Mouse (Mus musculus): ENCODE results near the gene Kalrn. TPM values are rescaled to one million over a fixed set of nuclear protein-coding genes. Genes with fewer than 3 reads are reported as not detected.

Kalrn gene
- polyA plus RNA-seq, 1 experiment, result 3.3 TPM

DNA sequence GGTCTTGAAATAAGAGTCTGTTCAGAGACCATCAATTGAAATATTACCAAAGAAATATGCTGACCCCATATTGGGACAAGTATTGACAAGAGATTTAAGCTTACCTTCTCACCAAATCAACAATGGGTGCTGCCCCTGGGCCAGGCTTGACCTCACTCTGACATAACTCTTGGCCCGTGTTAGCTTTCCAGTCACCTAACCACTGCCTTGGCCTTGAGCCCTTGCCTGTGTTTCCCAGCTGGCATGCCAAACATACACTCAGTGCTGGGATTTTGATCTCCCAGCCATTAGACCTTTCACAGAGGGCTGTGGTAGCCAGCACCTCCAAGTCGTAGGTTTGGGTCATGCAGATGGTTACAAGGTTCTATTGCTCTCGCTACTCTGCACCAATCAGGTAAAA is 308.7 kb downstream of the Kalrn start:
- TF ChIP-seq GATA1 (IDR thresholded peaks at IDR 0.05; ENCODE audit: low read length), result no peak

DNA sequence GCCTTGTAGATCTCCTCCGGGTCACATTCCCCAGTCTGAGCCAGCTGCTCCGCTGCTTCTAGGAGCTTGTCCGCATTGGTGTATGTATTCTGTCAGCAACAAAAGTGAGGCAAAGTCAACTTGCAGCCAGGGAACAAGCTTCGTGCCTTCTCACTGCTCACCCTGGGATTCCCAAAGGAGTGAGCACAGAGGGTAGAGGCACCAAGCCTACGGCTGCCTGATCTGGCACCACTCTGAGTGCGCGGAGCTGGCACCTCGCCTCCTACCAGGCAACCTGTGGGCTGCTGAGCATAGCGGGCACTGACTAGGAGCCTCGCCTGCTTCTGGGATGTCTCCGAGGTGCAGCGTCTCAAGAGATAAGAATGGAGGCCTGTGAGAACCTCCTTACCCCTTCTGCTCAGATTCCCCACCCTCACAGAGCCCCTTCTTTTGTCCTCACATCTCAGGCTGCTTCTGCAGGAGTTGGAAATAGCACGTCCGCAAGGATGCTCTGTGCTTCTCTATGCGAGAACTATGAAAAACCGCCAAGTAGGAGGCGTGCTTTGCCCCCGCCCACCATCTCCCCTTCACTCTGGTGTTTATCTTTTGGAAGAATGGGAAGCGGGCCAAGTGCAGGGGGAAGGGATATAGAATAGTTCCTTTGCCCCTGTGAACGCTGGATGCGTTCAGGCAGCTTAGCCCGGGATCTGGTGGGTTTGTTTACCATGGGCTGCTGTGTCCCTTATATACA is 310.4 kb downstream of the Kalrn start:
- no peak for TF ChIP-seq GATA1 (IDR thresholded peaks at IDR 0.05; ENCODE audit: low read length)

DNA sequence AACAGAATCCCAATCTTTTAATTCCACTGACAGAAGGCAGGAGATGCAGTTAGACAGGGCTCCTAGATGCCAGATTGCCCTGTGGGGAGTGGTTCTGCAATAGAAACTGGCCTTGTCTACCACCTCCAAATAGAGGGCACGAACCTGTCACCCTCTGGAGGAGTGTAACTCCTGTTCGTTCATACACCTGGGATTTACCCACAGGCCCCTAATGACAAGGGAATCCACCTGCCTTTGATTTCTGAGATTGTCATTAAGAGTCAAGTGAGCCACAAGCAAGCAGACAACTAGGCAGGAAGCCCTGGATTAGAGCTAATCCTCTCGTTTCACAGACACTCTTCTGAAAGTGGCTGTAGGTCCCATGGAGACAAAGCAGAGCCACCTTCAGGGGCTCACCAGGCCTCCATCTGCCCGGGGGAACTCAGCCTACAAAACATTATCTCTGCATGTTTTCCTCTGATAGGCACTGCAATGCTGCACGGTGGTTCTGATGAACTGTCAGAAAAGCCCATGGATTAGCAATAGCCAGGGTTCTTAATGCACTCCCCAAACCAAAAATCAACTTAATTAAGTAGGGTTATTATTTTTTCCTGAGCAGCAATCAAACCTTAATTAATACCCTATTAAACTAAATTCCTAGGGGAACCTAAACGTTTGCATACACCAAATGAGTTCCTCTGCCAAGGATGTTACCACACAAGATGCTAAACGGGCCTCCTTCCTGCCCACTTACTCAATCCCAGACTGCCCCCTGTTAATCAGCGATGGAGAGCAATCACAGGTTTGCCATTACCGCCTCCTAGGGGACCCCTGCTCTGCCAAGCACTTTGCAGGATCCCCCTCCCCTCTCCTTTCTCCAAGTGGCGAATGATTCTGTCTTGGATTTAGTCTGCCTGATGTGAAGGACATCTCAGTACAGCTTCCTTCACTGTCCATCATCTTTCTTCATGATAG is 312.1 kb downstream of the Kalrn start:
- TF ChIP-seq GATA1 (IDR thresholded peaks at IDR 0.05; ENCODE audit: low read length), result no peak

DNA sequence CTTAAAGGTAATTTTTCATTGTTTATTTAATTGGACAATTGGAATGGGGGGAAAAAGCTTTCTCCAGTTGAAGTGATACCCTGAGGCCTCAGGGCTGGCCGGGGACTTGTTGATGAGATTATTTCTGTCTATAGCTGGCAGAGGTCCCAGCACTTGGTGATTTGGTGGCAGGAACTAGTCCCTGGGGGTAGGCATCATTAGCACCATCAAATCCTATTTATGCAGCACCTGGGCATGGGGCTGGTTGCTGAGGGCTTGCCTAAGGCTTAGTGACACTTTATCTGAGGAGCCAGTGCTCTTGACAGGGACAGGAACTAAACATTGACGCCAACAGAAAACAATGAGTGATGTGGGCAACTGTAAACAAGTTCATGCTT is 318.7 kb downstream of the Kalrn start:
- no peak for TF ChIP-seq GATA1 (IDR thresholded peaks at IDR 0.05; ENCODE audit: low read length)

DNA sequence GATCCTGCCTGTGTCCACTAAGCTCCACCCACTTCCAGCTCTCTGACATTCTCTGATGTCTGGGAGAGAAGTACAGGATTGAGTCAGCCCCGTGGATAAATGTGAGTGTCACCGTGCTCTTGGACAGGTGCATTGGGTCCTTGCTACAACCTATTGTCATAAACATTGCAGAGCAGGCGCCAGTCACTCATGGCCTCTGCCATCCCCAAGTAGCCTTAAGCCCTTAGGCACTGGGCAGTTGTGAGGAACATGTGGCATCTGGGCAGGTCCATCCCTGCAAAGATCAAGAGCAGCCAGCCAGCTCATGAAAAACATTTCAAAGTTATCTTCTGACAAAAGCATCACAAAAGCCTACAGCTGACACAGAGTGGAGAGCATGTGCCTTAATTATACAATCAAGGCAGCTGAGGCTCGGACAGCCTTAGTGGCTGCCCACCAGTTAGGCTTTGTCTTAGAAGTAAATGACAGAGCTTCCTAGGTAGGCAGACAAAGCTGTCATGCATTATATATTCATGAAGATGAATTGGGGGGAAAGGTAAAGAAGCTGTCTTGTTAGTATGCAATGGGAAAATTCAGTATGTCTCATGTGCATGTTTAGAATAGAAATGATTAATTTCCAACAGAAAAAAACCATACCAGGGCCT is 319.2 kb downstream of the Kalrn start:
- TF ChIP-seq GATA1 (IDR thresholded peaks at IDR 0.05; ENCODE audit: low read length), result no peak

DNA sequence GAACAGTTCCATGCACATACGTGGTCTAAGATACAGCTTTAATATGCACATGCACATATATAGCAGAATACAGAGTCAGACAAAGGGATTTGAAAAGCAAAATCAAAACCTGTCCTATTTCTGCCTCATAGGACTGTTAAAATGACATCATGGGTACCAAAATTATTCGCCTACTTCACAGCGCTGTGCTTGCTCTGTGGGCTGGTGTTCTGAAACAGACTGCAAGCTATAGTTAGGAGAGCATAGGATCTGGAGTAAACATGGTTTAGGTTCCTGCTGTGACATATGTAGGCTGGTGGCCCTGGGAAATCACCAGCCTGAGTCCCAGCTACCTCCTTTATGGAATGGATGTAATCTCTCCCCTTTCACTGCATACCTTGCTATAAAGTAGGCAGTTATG is 320.7 kb downstream of the Kalrn start:
- TF ChIP-seq GATA1 (IDR thresholded peaks at IDR 0.05; ENCODE audit: low read length), result no peak

DNA sequence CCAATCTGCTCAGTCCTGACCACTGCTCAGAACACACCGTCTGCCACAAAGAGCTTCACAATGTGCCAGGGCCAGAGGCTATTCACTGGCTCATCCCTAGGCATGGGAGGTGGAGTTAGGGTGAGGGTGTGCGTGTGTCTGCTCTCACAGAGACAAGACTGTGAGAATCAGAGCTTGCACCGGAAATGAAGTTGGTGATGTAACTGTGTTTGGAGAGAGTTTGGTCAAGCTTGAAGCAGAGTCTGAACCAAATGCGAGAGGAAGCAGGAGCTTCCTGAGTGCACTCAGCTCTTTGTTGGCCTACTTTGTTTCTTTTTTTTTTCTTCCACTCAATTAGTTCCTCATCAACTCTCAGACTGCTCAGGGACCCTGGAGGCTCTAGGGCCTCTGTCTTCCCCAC is 325.1 kb downstream of the Kalrn start:
- no peak for TF ChIP-seq GATA1 (IDR thresholded peaks at IDR 0.05; ENCODE audit: low read length)

DNA sequence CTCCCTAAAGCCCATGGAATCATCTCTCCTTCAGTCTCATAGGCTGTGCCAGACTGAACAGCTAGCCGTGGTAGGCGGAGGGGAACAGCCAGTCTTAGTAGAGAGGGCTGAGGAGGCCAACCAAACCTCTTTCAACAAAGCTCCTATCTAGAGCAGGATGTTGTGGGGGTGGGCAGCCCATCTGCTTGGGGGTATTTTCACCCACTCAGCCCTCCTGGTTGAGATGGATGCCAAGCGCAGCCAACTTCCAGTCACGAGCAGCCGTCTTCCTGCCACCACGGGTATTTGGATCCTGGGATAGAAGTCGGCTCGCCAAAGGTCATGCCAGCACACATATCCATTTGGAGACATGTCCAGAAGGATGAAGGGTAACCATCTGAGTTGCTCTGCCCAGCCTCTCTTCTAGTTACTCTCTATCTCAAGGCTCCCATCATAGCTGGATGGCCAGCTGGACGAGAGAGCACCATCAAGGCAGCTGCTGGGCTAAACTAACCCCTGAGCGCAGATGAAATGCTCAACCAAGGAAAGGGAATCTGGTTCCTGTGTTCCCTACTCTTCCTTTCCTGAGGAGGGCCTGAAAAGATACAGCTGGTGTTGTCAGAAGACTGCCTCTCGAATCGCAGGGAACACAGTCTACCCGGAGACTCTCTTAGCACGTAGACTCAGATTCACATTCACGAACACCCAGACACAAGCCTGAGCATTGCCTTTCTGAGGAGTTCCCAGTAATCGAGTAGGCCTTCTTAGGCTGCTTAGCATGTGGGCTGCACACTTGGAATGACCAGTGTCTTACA is 331.2 kb downstream of the Kalrn start:
- TF ChIP-seq GATA1 (IDR thresholded peaks at IDR 0.05; ENCODE audit: low read length), result no peak

DNA sequence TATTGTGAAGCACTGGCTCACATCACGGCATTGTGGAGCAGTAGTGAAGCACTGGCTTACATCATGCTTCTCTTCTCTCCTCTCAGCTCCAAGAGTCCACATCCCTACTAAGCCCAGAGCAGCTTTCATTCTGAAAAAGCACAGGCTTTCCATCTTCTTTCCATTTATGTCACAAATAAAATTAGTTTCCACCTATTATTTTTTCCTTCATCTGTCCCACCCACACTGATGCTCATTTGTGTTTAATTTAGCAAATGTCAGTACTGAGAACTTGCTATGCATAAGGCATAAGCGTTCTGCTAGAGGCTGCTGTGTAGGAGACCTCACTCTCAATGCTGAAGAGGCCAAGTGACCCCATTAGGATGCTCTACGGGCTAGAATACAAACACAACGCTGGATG is 333.7 kb downstream of the Kalrn start:
- TF ChIP-seq GATA1 (IDR thresholded peaks at IDR 0.05; ENCODE audit: low read length), result no peak

DNA sequence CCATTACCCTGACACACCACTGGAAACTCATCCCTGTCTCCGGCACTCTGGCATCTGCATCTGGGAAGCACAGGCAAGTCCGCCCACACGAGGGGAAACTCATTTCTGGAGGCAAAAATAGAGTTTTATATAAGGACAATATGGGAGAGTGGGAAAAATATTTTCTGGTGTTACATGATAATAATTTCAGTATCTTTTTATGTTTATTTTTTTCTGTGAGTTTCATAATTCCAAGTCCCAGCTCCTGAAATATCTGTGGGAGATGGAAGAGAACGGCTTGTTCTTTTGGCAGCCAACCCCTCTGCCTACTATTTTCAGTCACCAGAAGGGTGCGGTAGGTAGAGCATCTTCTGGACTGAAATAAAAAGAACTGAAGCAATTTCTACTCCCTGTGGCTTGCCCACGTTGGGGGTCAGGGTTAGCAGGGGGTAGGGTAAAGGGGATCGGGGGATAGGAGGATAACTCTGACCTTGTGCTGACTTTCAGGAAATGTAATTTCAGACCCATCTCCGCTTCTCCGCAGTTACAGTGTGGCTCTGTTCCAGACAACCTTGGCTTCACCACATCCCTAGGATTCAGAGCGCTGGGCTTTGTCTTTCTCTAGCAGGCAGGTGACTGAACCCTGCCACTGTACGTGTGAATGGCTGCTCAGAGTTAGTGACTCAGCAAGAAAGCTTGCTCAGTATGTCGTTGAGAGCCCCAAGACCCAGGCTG is 336.3 kb downstream of the Kalrn start:
- TF ChIP-seq GATA1 (IDR thresholded peaks at IDR 0.05; ENCODE audit: low read length), result no peak

DNA sequence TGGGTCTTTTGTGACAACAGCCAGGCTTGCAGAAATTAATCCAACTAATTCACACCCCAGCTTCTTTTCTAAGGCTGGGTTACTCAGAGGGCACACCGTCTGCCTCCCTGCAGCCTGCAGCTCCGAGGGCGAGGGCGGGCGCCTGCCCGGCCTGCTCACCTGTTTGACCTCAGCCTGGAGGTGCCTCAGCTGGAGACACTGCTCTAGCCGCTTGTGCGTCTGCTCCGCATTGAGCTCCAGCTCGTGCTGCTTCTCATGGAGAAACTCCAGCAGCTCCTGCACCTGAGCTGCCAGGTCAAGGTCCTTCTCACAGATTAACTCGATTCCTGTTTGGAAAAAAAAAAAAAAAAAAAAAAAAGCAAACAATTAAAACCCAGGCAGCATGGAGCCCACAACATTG is 338.2 kb downstream of the Kalrn start:
- TF ChIP-seq GATA1 (IDR thresholded peaks at IDR 0.05; ENCODE audit: low read length), result no peak

DNA sequence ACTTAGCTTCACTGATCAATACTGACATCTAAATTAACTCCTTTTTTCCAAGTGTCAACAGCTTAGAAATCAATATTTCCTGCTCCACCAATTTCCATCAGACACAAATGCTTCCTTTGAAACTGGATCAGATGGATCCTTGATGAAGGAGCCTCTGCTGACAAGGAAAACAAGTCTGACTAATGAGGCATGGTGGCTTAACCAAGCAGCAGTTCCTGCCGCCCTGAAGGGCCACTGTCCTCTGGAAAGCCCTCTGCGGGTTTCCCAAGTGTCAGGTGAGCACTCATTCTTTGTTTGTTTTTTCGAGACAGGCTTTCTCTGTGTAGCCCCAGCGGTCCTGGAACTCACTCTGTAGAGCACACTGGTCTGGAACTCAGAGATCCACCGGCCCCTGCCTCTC is 341.4 kb downstream of the Kalrn start:
- no peak for TF ChIP-seq GATA1 (IDR thresholded peaks at IDR 0.05; ENCODE audit: low read length)

DNA sequence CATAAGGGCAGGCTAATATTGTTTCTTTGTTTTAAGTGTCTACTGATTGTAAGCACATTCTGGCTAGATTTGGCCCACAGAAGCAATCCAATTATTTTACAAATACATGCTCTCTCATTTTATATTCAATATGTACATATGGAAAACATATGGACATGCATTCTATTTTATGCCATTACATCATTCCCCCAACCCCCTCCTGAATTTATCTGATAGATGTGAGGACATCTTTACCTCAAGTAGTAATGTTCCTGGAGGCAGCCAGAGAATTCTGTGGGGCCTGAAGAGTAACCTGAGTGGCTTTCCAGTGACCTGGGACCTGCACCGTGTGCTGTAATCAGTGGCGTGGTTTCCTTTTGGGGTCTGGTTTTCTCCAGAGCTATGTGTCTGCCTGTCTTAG is 342.2 kb downstream of the Kalrn start:
- no peak for TF ChIP-seq GATA1 (IDR thresholded peaks at IDR 0.05; ENCODE audit: low read length)

DNA sequence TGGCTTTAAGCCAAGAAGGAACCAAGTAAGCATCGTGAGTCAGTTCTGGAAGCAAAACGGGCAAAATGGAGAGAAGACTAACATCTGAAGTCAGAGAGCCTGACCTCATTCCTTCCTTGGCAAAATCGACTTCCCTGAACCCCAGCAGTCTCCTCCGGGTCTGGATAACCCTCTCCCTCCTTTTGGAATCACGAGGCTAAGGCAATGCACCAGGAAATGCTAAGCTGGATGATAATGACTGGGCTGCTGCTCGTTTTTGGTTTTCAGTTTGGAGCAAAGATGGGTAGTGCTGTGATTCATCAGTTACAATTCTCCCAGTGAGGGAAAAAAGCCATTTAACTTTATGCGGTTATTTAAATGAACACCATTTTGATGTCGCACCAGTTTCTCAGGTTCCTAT is 344.0 kb downstream of the Kalrn start:
- no peak for TF ChIP-seq GATA1 (IDR thresholded peaks at IDR 0.05; ENCODE audit: low read length)

DNA sequence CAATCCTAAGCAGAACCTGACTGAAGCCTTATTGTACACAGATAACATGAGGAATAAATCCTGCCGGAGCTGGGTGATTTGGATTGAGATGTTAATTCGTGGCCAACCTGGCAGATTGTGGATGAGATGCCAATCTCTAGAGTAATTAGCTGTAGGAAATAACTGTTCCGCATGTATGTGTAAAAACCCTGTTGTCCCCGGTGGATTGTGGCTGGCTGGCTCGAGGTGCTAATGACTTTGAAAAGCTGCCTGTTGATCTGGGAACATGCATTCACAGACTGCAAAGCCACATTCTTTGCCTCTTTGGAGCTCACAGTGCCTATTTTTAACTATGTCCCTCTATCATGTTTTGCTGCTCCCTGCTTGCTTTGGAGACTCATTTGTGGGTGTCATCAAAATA is 344.7 kb downstream of the Kalrn start:
- TF ChIP-seq GATA1 (IDR thresholded peaks at IDR 0.05; ENCODE audit: low read length), result no peak
